Mouse (Mus musculus): ENCODE measurements around the gene Ano1. TPM values are rescaled to one million over a fixed set of nuclear protein-coding genes. Genes with fewer than 3 reads are reported as not detected.

Ano1 gene
- polyA plus RNA-seq, 1 experiment = 3.0 TPM

- H3K4me3 ChIP-seq (ENCODE audit: insufficient read depth, low read length) = no peak overlapping the region
- no peaks in the 10 kb centered on the region for H3K4me1 ChIP-seq (ENCODE audit: control insufficient read depth, insufficient read depth, low read length)
- H3K27ac ChIP-seq (ENCODE audit: insufficient read depth, low read length) = no peak overlapping the region
- TF ChIP-seq POLR2A (IDR thresholded peaks at IDR 0.05; ENCODE audit: extremely low read depth, insufficient read depth, low read length) = no peak
- no peak for TF ChIP-seq CTCF (IDR thresholded peaks at IDR 0.05; ENCODE audit: extremely low read depth, insufficient read depth, low read length)
Measured at GRCm38 (mm10) chr7:144770116-144770515, 18.3 kb upstream of the Ano1 start.

GRCm38 (mm10) chr7:144769434-144770080 lies 17.8 kb upstream of the Ano1 start:
- Histone ChIP-seq H3K27ac (ENCODE audit: insufficient read depth, low read length) (no peak overlapping the region), H3K4me3 (ENCODE audit: insufficient read depth, low read length) (no peak overlapping the region), H3K4me1 (ENCODE audit: control insufficient read depth, insufficient read depth, low read length) (no peaks in the 10 kb centered on the region)
- TF ChIP-seq CTCF (IDR thresholded peaks at IDR 0.05; ENCODE audit: extremely low read depth, insufficient read depth, low read length) (no peak), POLR2A (IDR thresholded peaks at IDR 0.05; ENCODE audit: extremely low read depth, insufficient read depth, low read length) (no peak)

GRCm38 (mm10) chr7:144768845-144769244 lies 17.1 kb upstream of the Ano1 start:
- H3K4me3 ChIP-seq (ENCODE audit: insufficient read depth, low read length) = no peak overlapping the region
- H3K27ac ChIP-seq (ENCODE audit: insufficient read depth, low read length) = no peak overlapping the region
- TF ChIP-seq POLR2A (IDR thresholded peaks at IDR 0.05; ENCODE audit: extremely low read depth, insufficient read depth, low read length) (no peak), CTCF (IDR thresholded peaks at IDR 0.05; ENCODE audit: extremely low read depth, insufficient read depth, low read length) (no peak)
- H3K4me1 ChIP-seq (ENCODE audit: control insufficient read depth, insufficient read depth, low read length) = no peaks in the 10 kb centered on the region

GRCm38 (mm10) chr7:144764537-144765282 lies 12.9 kb upstream of the Ano1 start:
- no peaks in the 10 kb centered on the region for H3K4me1 ChIP-seq (ENCODE audit: control insufficient read depth, insufficient read depth, low read length)
- no peak overlapping the region for H3K27ac ChIP-seq (ENCODE audit: insufficient read depth, low read length)
- TF ChIP-seq CTCF (IDR thresholded peaks at IDR 0.05; ENCODE audit: extremely low read depth, insufficient read depth, low read length) (no peak), POLR2A (IDR thresholded peaks at IDR 0.05; ENCODE audit: extremely low read depth, insufficient read depth, low read length) (no peak)
- no peak overlapping the region for H3K4me3 ChIP-seq (ENCODE audit: insufficient read depth, low read length)

GRCm38 (mm10) chr7:144764013-144764412 lies 12.2 kb upstream of the Ano1 start:
- Histone ChIP-seq H3K4me3 (ENCODE audit: insufficient read depth, low read length) (no peak overlapping the region), H3K4me1 (ENCODE audit: control insufficient read depth, insufficient read depth, low read length) (no peaks in the 10 kb centered on the region), H3K27ac (ENCODE audit: insufficient read depth, low read length) (no peak overlapping the region)
- TF ChIP-seq POLR2A (IDR thresholded peaks at IDR 0.05; ENCODE audit: extremely low read depth, insufficient read depth, low read length) (no peak), CTCF (IDR thresholded peaks at IDR 0.05; ENCODE audit: extremely low read depth, insufficient read depth, low read length) (no peak)

- TF ChIP-seq POLR2A (IDR thresholded peaks at IDR 0.05; ENCODE audit: extremely low read depth, insufficient read depth, low read length) (no peak), CTCF (IDR thresholded peaks at IDR 0.05; ENCODE audit: extremely low read depth, insufficient read depth, low read length) (no peak)
- H3K4me1 ChIP-seq (ENCODE audit: control insufficient read depth, insufficient read depth, low read length) = no peaks in the 10 kb centered on the region
- no peak overlapping the region for H3K4me3 ChIP-seq (ENCODE audit: insufficient read depth, low read length)
Measured at GRCm38 (mm10) chr7:144762496-144763235, 10.9 kb upstream of the Ano1 start.

GRCm38 (mm10) chr7:144760228-144760627 lies 8.5 kb upstream of the Ano1 start:
- H3K27ac ChIP-seq (ENCODE audit: insufficient read depth, low read length) = no peak overlapping the region
- H3K4me1 ChIP-seq (ENCODE audit: control insufficient read depth, insufficient read depth, low read length) = no peaks in the 10 kb centered on the region
- TF ChIP-seq POLR2A (IDR thresholded peaks at IDR 0.05; ENCODE audit: extremely low read depth, insufficient read depth, low read length) (no peak), CTCF (IDR thresholded peaks at IDR 0.05; ENCODE audit: extremely low read depth, insufficient read depth, low read length) (no peak)
- no peak overlapping the region for H3K4me3 ChIP-seq (ENCODE audit: insufficient read depth, low read length)

More at GRCm38 (mm10) chr7:144762496-144763235, 10.9 kb upstream of the Ano1 start:
- no peak overlapping the region for H3K27ac ChIP-seq (ENCODE audit: insufficient read depth, low read length)

- Histone ChIP-seq H3K4me1 (ENCODE audit: control insufficient read depth, insufficient read depth, low read length) (no peaks in the 10 kb centered on the region), H3K4me3 (ENCODE audit: insufficient read depth, low read length) (no peak overlapping the region), H3K27ac (ENCODE audit: insufficient read depth, low read length) (no peak overlapping the region)
- TF ChIP-seq CTCF (IDR thresholded peaks at IDR 0.05; ENCODE audit: extremely low read depth, insufficient read depth, low read length) (no peak), POLR2A (IDR thresholded peaks at IDR 0.05; ENCODE audit: extremely low read depth, insufficient read depth, low read length) (no peak)
Measured at GRCm38 (mm10) chr7:144759455-144759854, 7.7 kb upstream of the Ano1 start.

- TF ChIP-seq CTCF (IDR thresholded peaks at IDR 0.05; ENCODE audit: extremely low read depth, insufficient read depth, low read length) = no peak
- TF ChIP-seq POLR2A (IDR thresholded peaks at IDR 0.05; ENCODE audit: extremely low read depth, insufficient read depth, low read length) = no peak
- Histone ChIP-seq H3K4me3 (ENCODE audit: insufficient read depth, low read length) (no peak overlapping the region), H3K4me1 (ENCODE audit: control insufficient read depth, insufficient read depth, low read length) (no peaks in the 10 kb centered on the region), H3K27ac (ENCODE audit: insufficient read depth, low read length) (no peak overlapping the region)
Measured at GRCm38 (mm10) chr7:144755511-144756378, 4.0 kb upstream of the Ano1 start.
